Mouse (Mus musculus): Measurements from ENCODE around the gene Mipep.

- TF ChIP-seq GATA1 (IDR thresholded peaks at IDR 0.05; ENCODE audit: borderline replicate concordance, low read length) (no peak), FLI1 (IDR thresholded peaks at IDR 0.05; ENCODE audit: low read length) (no peak)
These were observed 79.0 kb downstream of the Mipep start for GRCm38 (mm10) chr14:60863396-60863795.
